Mouse (Mus musculus) gastrocnemius, postnatal 36 days (tissue): ENCODE measurements at regions not wholly inside any gene's neighbourhood (a gene's known extent, or its start where the extent isn't known, plus 50 kb on each side); places are given as distances from the start of the nearest gene placed in this dataset.

Source experiments
- DNase-seq, 2 experiments: peaks; one replicate each; pipeline ENCODE4 v3.0.0; 2022
- intact Hi-C: fragments of 180-260 bp; cut with DNase I; formaldehyde crosslinking; loops from one replicate; pipeline ENCODE4 v1.15.1; 2025

- DNase-seq, result no peak
- intact Hi-C loops, result no loop called here
Measured at GRCm38 (mm10) chr6:143368646-143369045, 201.6 kb downstream of the Etnk1 start.

GRCm38 (mm10) chr6:143372487-143372886, 205.5 kb downstream of the Etnk1 start:
- DNase-seq, result no peak
- intact Hi-C loops, result no loop called here

- DNase-seq, result peak in 1 of 2 experiments; percentile 21
- intact Hi-C loops, result no loop called here
Measured at GRCm38 (mm10) chr6:143373686-143374273, 206.8 kb downstream of the Etnk1 start.

- intact Hi-C loops, result no loop called here
Measured at GRCm38 (mm10) chr6:143375951-143376713, 209.1 kb downstream of the Etnk1 start.

GRCm38 (mm10) chr6:143377121-143377520, 210.1 kb downstream of the Etnk1 start:
- intact Hi-C loops, result no loop called here
- DNase-seq, result no peak

More at GRCm38 (mm10) chr6:143375951-143376713, 209.1 kb downstream of the Etnk1 start:
- DNase-seq, result no peak

- no peak for DNase-seq
- intact Hi-C loops, result no loop called here
Measured at GRCm38 (mm10) chr6:143378126-143378525, 211.1 kb downstream of the Etnk1 start.

- intact Hi-C loops, result no loop called here
- DNase-seq, result no peak
Measured at GRCm38 (mm10) chr6:143380490-143380889, 213.5 kb downstream of the Etnk1 start.

- intact Hi-C loops, result no loop called here
- DNase-seq, result no peak
Measured at GRCm38 (mm10) chr6:143386597-143387450, 219.8 kb downstream of the Etnk1 start.

- no peak for DNase-seq
- intact Hi-C loops, result no loop called here
Measured at GRCm38 (mm10) chr6:143393543-143394207, 226.7 kb downstream of the Etnk1 start.

GRCm38 (mm10) chr6:143394377-143394776, 227.4 kb downstream of the Etnk1 start:
- no peak for DNase-seq
- intact Hi-C loops, result no loop called here

- intact Hi-C loops, result no loop called here
- DNase-seq, result no peak
Measured at GRCm38 (mm10) chr6:143401436-143401835, 234.4 kb downstream of the Etnk1 start.

GRCm38 (mm10) chr6:143401921-143402320, 234.9 kb downstream of the Etnk1 start:
- intact Hi-C loops, result no loop called here
- no peak for DNase-seq

- intact Hi-C loops, result no loop called here
- no peak for DNase-seq
Measured at GRCm38 (mm10) chr6:143402766-143403165, 235.7 kb downstream of the Etnk1 start.

GRCm38 (mm10) chr6:143404521-143404920, 237.5 kb downstream of the Etnk1 start:
- intact Hi-C loops, result no loop called here
- no peak for DNase-seq

- DNase-seq, result no peak
- intact Hi-C loops, result no loop called here
Measured at GRCm38 (mm10) chr6:143412056-143412455, 245.0 kb downstream of the Etnk1 start.

GRCm38 (mm10) chr6:143412721-143413120, 245.7 kb downstream of the Etnk1 start:
- DNase-seq, result no peak
- intact Hi-C loops, result no loop called here

- DNase-seq, result no peak
- intact Hi-C loops, result no loop called here
Measured at GRCm38 (mm10) chr6:143414590-143415382, 247.8 kb downstream of the Etnk1 start.

- intact Hi-C loops, result no loop called here
Measured at GRCm38 (mm10) chr6:143415383-143415778, 248.4 kb downstream of the Etnk1 start.

GRCm38 (mm10) chr6:143419872-143420271, 252.9 kb downstream of the Etnk1 start:
- DNase-seq, result no peak
- intact Hi-C loops, result no loop called here

More at GRCm38 (mm10) chr6:143415383-143415778, 248.4 kb downstream of the Etnk1 start:
- no peak for DNase-seq

- DNase-seq, result no peak
- intact Hi-C loops, result no loop called here
Measured at GRCm38 (mm10) chr6:143423026-143423425, 256.0 kb downstream of the Etnk1 start.
